Mouse (Mus musculus): ENCODE measurements around the gene 2810408A11Rik.

2810408A11Rik gene

GRCm38 (mm10) chr11:69900471-69901405, at the start of gene 2810408A11Rik, which contains the start of gene Neurl4:
Gene 2810408A11Rik (minus strand): TSS chr11:69900987.
Gene Neurl4 (plus strand): TSS chr11:69901072.
- DNase-seq (ENCODE audit: low read depth, low spot score) = peak; percentile 92

- no peak for DNase-seq (ENCODE audit: low read depth, low spot score)
Observed at GRCm38 (mm10) chr11:69948763-69949150, 48.0 kb upstream of the 2810408A11Rik start.

- DNase-seq (ENCODE audit: low read depth, low spot score) = peak; percentile 64
Observed at GRCm38 (mm10) chr11:69948066-69948762, 47.4 kb upstream of the 2810408A11Rik start, which contains the start of gene Slc2a4. Gene Slc2a4 (minus strand): TSS chr11:69948188.

- no peak for DNase-seq (ENCODE audit: low read depth, low spot score)
Observed at GRCm38 (mm10) chr11:69947337-69948065, 46.7 kb upstream of the 2810408A11Rik start.

- no peak for DNase-seq (ENCODE audit: low read depth, low spot score)
Observed at GRCm38 (mm10) chr11:69945997-69946891, 45.5 kb upstream of the 2810408A11Rik start.

GRCm38 (mm10) chr11:69945216-69945615, 44.4 kb upstream of the 2810408A11Rik start:
- DNase-seq (ENCODE audit: low read depth, low spot score) = no peak

- DNase-seq (ENCODE audit: low read depth, low spot score) = no peak
Observed at GRCm38 (mm10) chr11:69940962-69941361, 40.2 kb upstream of the 2810408A11Rik start.

- no peak for DNase-seq (ENCODE audit: low read depth, low spot score)
Observed at GRCm38 (mm10) chr11:69939731-69940130, 38.9 kb upstream of the 2810408A11Rik start.

- DNase-seq (ENCODE audit: low read depth, low spot score) = no peak
Observed at GRCm38 (mm10) chr11:69939181-69939580, 38.4 kb upstream of the 2810408A11Rik start.

GRCm38 (mm10) chr11:69938401-69938979, 37.7 kb upstream of the 2810408A11Rik start:
- no peak for DNase-seq (ENCODE audit: low read depth, low spot score)

GRCm38 (mm10) chr11:69937834-69938233, 37.0 kb upstream of the 2810408A11Rik start:
- DNase-seq (ENCODE audit: low read depth, low spot score) = no peak

- no peak for DNase-seq (ENCODE audit: low read depth, low spot score)
Observed at GRCm38 (mm10) chr11:69937385-69937784, 36.6 kb upstream of the 2810408A11Rik start.

GRCm38 (mm10) chr11:69936714-69937347, 36.0 kb upstream of the 2810408A11Rik start:
- no peak for DNase-seq (ENCODE audit: low read depth, low spot score)

- DNase-seq (ENCODE audit: low read depth, low spot score) = no peak
Observed at GRCm38 (mm10) chr11:69936156-69936555, 35.4 kb upstream of the 2810408A11Rik start.

GRCm38 (mm10) chr11:69935137-69935879, 34.5 kb upstream of the 2810408A11Rik start, which contains the start of gene Ybx2:
Gene Ybx2 (plus strand): TSS chr11:69935796.
- DNase-seq (ENCODE audit: low read depth, low spot score) = peak; percentile 85

GRCm38 (mm10) chr11:69934681-69935080, 33.9 kb upstream of the 2810408A11Rik start:
- no peak for DNase-seq (ENCODE audit: low read depth, low spot score)

- no peak for DNase-seq (ENCODE audit: low read depth, low spot score)
Observed at GRCm38 (mm10) chr11:69934169-69934568, 33.4 kb upstream of the 2810408A11Rik start.

- no peak for DNase-seq (ENCODE audit: low read depth, low spot score)
Observed at GRCm38 (mm10) chr11:69933066-69933465, 32.3 kb upstream of the 2810408A11Rik start.

GRCm38 (mm10) chr11:69932254-69932653, 31.5 kb upstream of the 2810408A11Rik start:
- no peak for DNase-seq (ENCODE audit: low read depth, low spot score)

Measured in brain, embryonic 18.5 days (tissue).